Mouse (Mus musculus) myocyte (in vitro differentiated cells): ENCODE results near the gene Itpr1. TPM values are rescaled to one million over a fixed set of nuclear protein-coding genes. Genes with fewer than 3 reads are reported as not detected.

Experiments
- H3K27me3 ChIP-seq: one replicate; pipeline ENCODE4 v1.6.1; 2011; ENCODE audit not compliant: control insufficient read depth, insufficient read depth, insufficient read length
- H3K36me3 ChIP-seq: one replicate; pipeline ENCODE4 v1.6.1; 2011; ENCODE audit not compliant: control insufficient read depth, insufficient read depth
- H3K4me2 ChIP-seq: one replicate; pipeline ENCODE4 v1.6.1; 2011; ENCODE audit warnings: low read depth, control low read depth
- H3K4me3 ChIP-seq: one replicate; pipeline ENCODE4 v1.5.1; 2011; ENCODE audit warnings: mild to moderate bottlenecking, control low read depth, moderate library complexity
- H3K79me2 ChIP-seq: one replicate; pipeline ENCODE4 v1.6.1; 2011; ENCODE audit not compliant: control insufficient read depth, insufficient read depth
- H3ac ChIP-seq: one replicate; pipeline ENCODE4 v1.6.1; 2011; ENCODE audit not compliant: control insufficient read depth, insufficient read length
- CEBPB ChIP-seq: IDR thresholded peaks from 2 replicates; pipeline ENCODE4 v1.6.1; 2011; ENCODE audit warnings: mild to moderate bottlenecking, moderate library complexity; ENCODE audit not compliant: poor library complexity, insufficient read depth, severe bottlenecking
- E2F4 ChIP-seq: IDR thresholded peaks from one replicate; pipeline ENCODE4 v1.6.1; 2011; ENCODE audit warnings: mild to moderate bottlenecking, control low read depth, moderate library complexity; ENCODE audit not compliant: insufficient read depth
- MAX ChIP-seq: IDR thresholded peaks from one replicate; pipeline ENCODE4 v1.6.1; 2011; ENCODE audit warnings: low read depth, mild to moderate bottlenecking, control low read depth
- MYOD1 ChIP-seq, 3 experiments: IDR thresholded peaks; one replicate each; pipeline ENCODE4 v1.6.1; 2011; ENCODE audit warnings: control low read depth in 2 of 3, low read depth in 2 of 3, mild to moderate bottlenecking in 2 of 3, moderate library complexity in 1 of 3; ENCODE audit not compliant: insufficient read length in 2 of 3, control insufficient read depth in 1 of 3
- MYOG ChIP-seq, 3 experiments: IDR thresholded peaks; one replicate each; pipeline ENCODE4 v1.6.1; 2011; ENCODE audit warnings: control low read depth in 2 of 3, low read depth in 2 of 3, mild to moderate bottlenecking in 2 of 3; ENCODE audit not compliant: insufficient read length in 2 of 3, control insufficient read depth in 1 of 3, insufficient read depth in 1 of 3
- POLR2A ChIP-seq: IDR thresholded peaks from one replicate; pipeline ENCODE4 v1.6.1; 2011; ENCODE audit warnings: low read depth, mild to moderate bottlenecking, control low read depth, moderate library complexity; ENCODE audit not compliant: insufficient read length
- POLR2AphosphoS2 ChIP-seq: IDR thresholded peaks from one replicate; pipeline ENCODE4 v1.6.1; 2011; ENCODE audit warnings: low read depth, control low read depth; ENCODE audit not compliant: insufficient read length
- REST ChIP-seq: IDR thresholded peaks from one replicate; pipeline ENCODE4 v1.6.1; 2011; ENCODE audit warnings: mild to moderate bottlenecking, control low read depth, moderate library complexity; ENCODE audit not compliant: insufficient read depth, insufficient read length
- SRF ChIP-seq: IDR thresholded peaks from one replicate; pipeline ENCODE4 v1.6.1; 2011; ENCODE audit warnings: low read depth; ENCODE audit not compliant: control insufficient read depth, insufficient read length
- TCF12 ChIP-seq: IDR thresholded peaks from one replicate; pipeline ENCODE4 v1.6.1; 2011; ENCODE audit warnings: mild to moderate bottlenecking, control low read depth; ENCODE audit not compliant: poor library complexity, insufficient read depth, severe bottlenecking
- TCF3 ChIP-seq: IDR thresholded peaks from one replicate; pipeline ENCODE4 v1.6.1; 2011; ENCODE audit warnings: low read depth, control low read depth; ENCODE audit not compliant: insufficient read length
- USF1 ChIP-seq: IDR thresholded peaks from one replicate; pipeline ENCODE4 v1.6.1; 2011; ENCODE audit warnings: low read depth, mild to moderate bottlenecking, control low read depth, moderate library complexity
- polyA plus RNA-seq: library from polyadenylated mRNA; unstranded; fragments of >200 nt; fragmentation: generic; extraction: Trizol; gene quantifications from one replicate; pipeline ENCODE4 v1.2.1, GENCODE M21; 2012; ENCODE audit warnings: missing spikeins

Itpr1 gene
- polyA plus RNA-seq, 1 experiment = 3.1 TPM

- Histone ChIP-seq H3K27me3 (no peaks in the 10 kb centered on the region), H3K4me2 (no peak overlapping the region)
Measured at GRCm38 (mm10) chr6:108216832-108217231, 3.9 kb downstream of the Itpr1 start.

DNA sequence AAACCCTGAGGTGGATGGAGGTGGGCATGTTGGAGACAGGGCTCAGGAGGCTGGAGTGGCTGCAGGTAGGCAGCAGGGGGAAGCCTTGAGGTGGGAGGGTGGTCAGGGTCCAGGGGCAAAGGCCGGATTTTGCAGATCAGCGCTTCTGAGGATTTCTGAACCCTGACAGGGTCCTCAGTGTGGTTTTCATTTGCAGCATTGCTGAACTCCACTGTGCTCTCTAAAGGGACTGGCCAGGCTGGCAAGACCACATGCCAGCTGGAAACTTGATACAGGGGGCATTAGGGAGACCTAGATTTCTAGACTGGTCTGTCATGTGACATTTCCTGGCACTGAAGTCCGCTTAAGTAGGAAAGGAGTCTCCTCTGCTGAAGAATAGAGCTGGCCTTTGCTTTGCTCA, 5.1 kb downstream of the Itpr1 start:
- no peak overlapping the region for H3K4me2 ChIP-seq
- no peaks in the 10 kb centered on the region for H3K27me3 ChIP-seq
- no peaks in the 10 kb centered on the region for H3K79me2 ChIP-seq
- no peak overlapping the region for H3K4me3 ChIP-seq
- no peak overlapping the region for H3ac ChIP-seq
- TF ChIP-seq TCF12 = no peak
- no peak for TF ChIP-seq CEBPB
- TF ChIP-seq SRF = no peak
- no peak for TF ChIP-seq MYOD1 (IDR thresholded peaks at IDR 0.05; ENCODE audit: control insufficient read depth in 1 of 3, insufficient read length in 2 of 3, low read depth in 2 of 3)
- TF ChIP-seq POLR2AphosphoS2 = no peak
- TF ChIP-seq MYOG (IDR thresholded peaks at IDR 0.05; ENCODE audit: control insufficient read depth in 1 of 3, insufficient read depth in 1 of 3, insufficient read length in 2 of 3, low read depth in 2 of 3) = no peak
- TF ChIP-seq USF1 = no peak
- TF ChIP-seq TCF3 = no peak
- H3K36me3 ChIP-seq = no peaks in the 10 kb centered on the region

More at GRCm38 (mm10) chr6:108216832-108217231, 3.9 kb downstream of the Itpr1 start:
- Histone ChIP-seq H3K4me3 (no peak overlapping the region), H3K36me3 (no peaks in the 10 kb centered on the region), H3ac (no peak overlapping the region), H3K79me2 (no peaks in the 10 kb centered on the region)
- TF ChIP-seq SRF (no peak), MYOD1 (IDR thresholded peaks at IDR 0.05; ENCODE audit: control insufficient read depth in 1 of 3, insufficient read length in 2 of 3, low read depth in 2 of 3) (no peak), TCF12 (no peak), MYOG (IDR thresholded peaks at IDR 0.05; ENCODE audit: control insufficient read depth in 1 of 3, insufficient read depth in 1 of 3, insufficient read length in 2 of 3, low read depth in 2 of 3) (no peak), E2F4 (no peak), MAX (no peak), CEBPB (no peak), POLR2A (no peak), TCF3 (no peak), REST (no peak), USF1 (no peak), POLR2AphosphoS2 (no peak)

- TF ChIP-seq SRF = no peak
- no peak for TF ChIP-seq POLR2A
- no peak for TF ChIP-seq TCF3
- no peak for TF ChIP-seq POLR2AphosphoS2
- TF ChIP-seq REST = no peak
- TF ChIP-seq MYOG (IDR thresholded peaks at IDR 0.05; ENCODE audit: control insufficient read depth in 1 of 3, insufficient read depth in 1 of 3, insufficient read length in 2 of 3, low read depth in 2 of 3) = no peak
- TF ChIP-seq MAX = no peak
- no peak for TF ChIP-seq TCF12
- TF ChIP-seq CEBPB = no peak
- TF ChIP-seq USF1 = no peak
- no peak for TF ChIP-seq E2F4
- TF ChIP-seq MYOD1 (IDR thresholded peaks at IDR 0.05; ENCODE audit: control insufficient read depth in 1 of 3, insufficient read length in 2 of 3, low read depth in 2 of 3) = no peak
- no peak overlapping the region for H3ac ChIP-seq
Measured at GRCm38 (mm10) chr6:108222435-108222834, 9.5 kb downstream of the Itpr1 start.

DNA sequence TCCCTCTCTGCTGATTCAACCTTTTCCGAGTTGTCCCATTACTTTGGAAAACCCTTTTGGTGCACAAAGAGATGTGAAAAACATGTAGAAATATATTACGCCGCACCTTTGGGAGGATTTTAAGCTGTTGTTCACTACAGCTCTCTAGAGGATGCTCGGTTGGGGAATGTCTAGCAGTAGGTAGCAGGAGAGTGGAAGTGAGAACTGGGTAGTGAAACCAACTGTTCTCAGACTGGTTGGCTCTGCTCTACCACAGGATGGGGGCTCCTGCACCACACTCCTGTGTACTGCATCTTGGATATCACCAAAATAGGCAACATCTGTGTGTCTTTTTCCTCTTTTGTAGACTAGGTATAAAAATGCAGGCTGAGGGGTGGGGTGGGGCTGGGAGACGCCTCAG, 10.0 kb downstream of the Itpr1 start:
- Histone ChIP-seq H3K79me2 (no peaks in the 10 kb centered on the region), H3K4me2 (no peak overlapping the region), H3K4me3 (no peak overlapping the region), H3K36me3 (no peaks in the 10 kb centered on the region), H3K27me3 (no peaks in the 10 kb centered on the region), H3ac (no peak overlapping the region)
- TF ChIP-seq POLR2AphosphoS2 (no peak), SRF (no peak), USF1 (no peak), MYOG (IDR thresholded peaks at IDR 0.05; ENCODE audit: control insufficient read depth in 1 of 3, insufficient read depth in 1 of 3, insufficient read length in 2 of 3, low read depth in 2 of 3) (no peak), TCF12 (no peak), MAX (no peak), REST (no peak), MYOD1 (IDR thresholded peaks at IDR 0.05; ENCODE audit: control insufficient read depth in 1 of 3, insufficient read length in 2 of 3, low read depth in 2 of 3) (no peak), POLR2A (no peak), E2F4 (no peak), TCF3 (no peak), CEBPB (no peak)

More at GRCm38 (mm10) chr6:108222435-108222834, 9.5 kb downstream of the Itpr1 start:
- no peaks in the 10 kb centered on the region for H3K36me3 ChIP-seq
- H3K4me3 ChIP-seq = no peak overlapping the region
- H3K4me2 ChIP-seq = no peak overlapping the region
- H3K27me3 ChIP-seq = no peaks in the 10 kb centered on the region
- no peaks in the 10 kb centered on the region for H3K79me2 ChIP-seq

DNA sequence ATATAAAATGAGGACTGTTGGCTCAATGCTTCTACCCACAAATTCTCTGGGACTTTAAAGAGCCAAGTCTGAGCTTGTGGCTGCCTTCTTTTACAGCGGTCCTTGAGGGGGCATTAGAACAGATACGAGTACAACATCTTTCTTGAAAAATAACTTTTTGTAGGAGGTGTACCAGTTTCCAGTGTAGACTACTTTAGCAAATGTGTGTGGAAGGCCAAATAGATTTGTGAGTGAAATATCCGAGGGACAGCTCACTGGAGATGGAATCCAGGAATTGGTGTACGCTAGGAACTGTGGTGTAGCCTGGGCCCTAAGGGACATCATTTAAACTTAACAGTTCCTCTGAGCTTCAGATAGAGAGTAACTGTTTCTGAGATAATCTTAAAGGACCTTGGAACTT, 11.5 kb downstream of the Itpr1 start:
- no peak overlapping the region for H3K4me3 ChIP-seq
- no peak overlapping the region for H3K4me2 ChIP-seq
- H3ac ChIP-seq = no peak overlapping the region
- H3K36me3 ChIP-seq = no peaks in the 10 kb centered on the region
- H3K79me2 ChIP-seq = no peaks in the 10 kb centered on the region
- no peak for TF ChIP-seq SRF
- TF ChIP-seq POLR2A = no peak
- TF ChIP-seq CEBPB = no peak
- no peak for TF ChIP-seq TCF12
- TF ChIP-seq E2F4 = no peak
- H3K27me3 ChIP-seq = no peaks in the 10 kb centered on the region
